Mouse (Mus musculus) C2C12 (cell line): ENCODE results near the gene Cul9. TPM values are rescaled to one million over a fixed set of nuclear protein-coding genes. Genes with fewer than 3 reads are reported as not detected.

Source experiments
- H3K27me3 ChIP-seq: one replicate; pipeline ENCODE4 v1.6.1; 2011; ENCODE audit not compliant: control insufficient read depth, insufficient read depth, insufficient read length
- H3K36me3 ChIP-seq: one replicate; pipeline ENCODE4 v1.6.1; 2011; ENCODE audit not compliant: control insufficient read depth, insufficient read depth
- H3K4me3 ChIP-seq: one replicate; pipeline ENCODE4 v1.5.1; 2011; ENCODE audit warnings: mild to moderate bottlenecking, control low read depth; ENCODE audit not compliant: poor library complexity, insufficient read depth, severe bottlenecking
- H3K79me2 ChIP-seq: one replicate; pipeline ENCODE4 v1.6.1; 2011; ENCODE audit not compliant: control insufficient read depth, insufficient read depth
- H3K79me3 ChIP-seq: one replicate; pipeline ENCODE4 v1.6.1; 2011; ENCODE audit warnings: low read depth, control low read depth
- H3ac ChIP-seq: one replicate; pipeline ENCODE3; 2011; ENCODE audit warnings: low read depth; ENCODE audit not compliant: control insufficient read depth, insufficient read length
- CEBPB ChIP-seq: IDR thresholded peaks from one replicate; pipeline ENCODE4 v1.6.1; 2011; ENCODE audit warnings: low read depth, mild to moderate bottlenecking, control low read depth, moderate library complexity
- CTCF ChIP-seq: IDR thresholded peaks from one replicate; pipeline ENCODE4 v1.5.1; 2011; ENCODE audit not compliant: control insufficient read depth, insufficient read depth, insufficient read length
- FOSL1 ChIP-seq: IDR thresholded peaks from one replicate; pipeline ENCODE4 v1.8.0; 2011; ENCODE audit warnings: mild to moderate bottlenecking, low read length; ENCODE audit not compliant: poor library complexity, insufficient read depth, severe bottlenecking
- MAX ChIP-seq: IDR thresholded peaks from one replicate; pipeline ENCODE4 v1.6.1; 2011; ENCODE audit warnings: mild to moderate bottlenecking, control low read depth
- MYOD1 ChIP-seq: IDR thresholded peaks from one replicate; pipeline ENCODE4 v1.6.1; 2011; ENCODE audit warnings: low read depth; ENCODE audit not compliant: control insufficient read depth, insufficient read length
- MYOG ChIP-seq: IDR thresholded peaks from one replicate; pipeline ENCODE4 v1.6.1; 2011; ENCODE audit not compliant: control insufficient read depth, insufficient read length; ENCODE audit errors: extremely low read depth
- USF1 ChIP-seq: IDR thresholded peaks from one replicate; pipeline ENCODE4 v1.6.1; 2011; ENCODE audit warnings: low read depth, mild to moderate bottlenecking, control low read depth, moderate library complexity
- polyA plus RNA-seq: library from polyadenylated mRNA; unstranded; fragments of >200 nt; fragmentation: generic; extraction: Trizol; gene quantifications from one replicate; pipeline ENCODE4 v1.2.1, GENCODE M21; 2012; ENCODE audit warnings: missing spikeins

Cul9 gene
- polyA plus RNA-seq, 1 experiment = 0.60 TPM

GRCm38 (mm10) chr17:46521963-46522668 lies 24.1 kb downstream of the Cul9 start:
- TF ChIP-seq MAX (no peak), CEBPB (no peak), MYOD1 (no peak), USF1 (no peak), FOSL1 (no peak), CTCF (no peak)
- Histone ChIP-seq H3K79me2 (no peaks in the 10 kb centered on the region), H3ac (no peak overlapping the region), H3K4me3 (no peak overlapping the region), H3K79me3 (no peaks in the 10 kb centered on the region), H3K36me3 (no peaks in the 10 kb centered on the region), H3K27me3 (peaks cover 37% of the 10 kb centered on the region)

- Histone ChIP-seq H3K79me3 (no peaks in the 10 kb centered on the region), H3K79me2 (no peaks in the 10 kb centered on the region), H3K36me3 (no peaks in the 10 kb centered on the region), H3K4me3 (no peak overlapping the region), H3ac (no peak overlapping the region), H3K27me3 (peaks cover 37% of the 10 kb centered on the region)
- TF ChIP-seq USF1 = no peak
- TF ChIP-seq MYOD1 = no peak
- TF ChIP-seq FOSL1 = no peak
- TF ChIP-seq CEBPB = no peak
- no peak for TF ChIP-seq MYOG
- no peak for TF ChIP-seq CTCF
- no peak for TF ChIP-seq MAX
Observed at GRCm38 (mm10) chr17:46521174-46521573, 25.0 kb downstream of the Cul9 start.

GRCm38 (mm10) chr17:46520385-46520979 lies 25.7 kb downstream of the Cul9 start:
- Histone ChIP-seq H3K79me3 (no peaks in the 10 kb centered on the region), H3K79me2 (no peaks in the 10 kb centered on the region), H3K27me3 (peaks cover 37% of the 10 kb centered on the region), H3K4me3 (no peak overlapping the region), H3ac (no peak overlapping the region), H3K36me3 (no peaks in the 10 kb centered on the region)
- TF ChIP-seq MYOD1 = no peak
- no peak for TF ChIP-seq FOSL1
- TF ChIP-seq CEBPB = no peak
- no peak for TF ChIP-seq CTCF
- no peak for TF ChIP-seq MYOG
- no peak for TF ChIP-seq USF1
- TF ChIP-seq MAX = no peak

GRCm38 (mm10) chr17:46519971-46520370 lies 26.2 kb downstream of the Cul9 start:
- H3K79me2 ChIP-seq = no peaks in the 10 kb centered on the region
- H3ac ChIP-seq = no peak overlapping the region
- H3K27me3 ChIP-seq = peaks cover 37% of the 10 kb centered on the region
- H3K4me3 ChIP-seq = no peak overlapping the region
- H3K36me3 ChIP-seq = no peaks in the 10 kb centered on the region
- TF ChIP-seq USF1 (no peak), MYOG (no peak), FOSL1 (no peak), MYOD1 (no peak), CEBPB (no peak), CTCF (no peak), MAX (no peak)
- H3K79me3 ChIP-seq = no peaks in the 10 kb centered on the region

GRCm38 (mm10) chr17:46513329-46513728 lies 32.9 kb downstream of the Cul9 start:
- H3K4me3 ChIP-seq = no peak overlapping the region
- no peaks in the 10 kb centered on the region for H3K36me3 ChIP-seq
- TF ChIP-seq CEBPB (no peak), MAX (no peak), MYOG (no peak), MYOD1 (no peak), CTCF (no peak), USF1 (no peak), FOSL1 (no peak)
- no peak overlapping the region for H3ac ChIP-seq
- no peaks in the 10 kb centered on the region for H3K79me2 ChIP-seq
- no peaks in the 10 kb centered on the region for H3K27me3 ChIP-seq
- H3K79me3 ChIP-seq = no peaks in the 10 kb centered on the region

- Histone ChIP-seq H3ac (no peak overlapping the region), H3K79me2 (no peaks in the 10 kb centered on the region), H3K36me3 (no peaks in the 10 kb centered on the region), H3K4me3 (no peak overlapping the region), H3K27me3 (no peaks in the 10 kb centered on the region), H3K79me3 (no peaks in the 10 kb centered on the region)
- TF ChIP-seq FOSL1 = no peak
- no peak for TF ChIP-seq MYOD1
- TF ChIP-seq CTCF = peak; percentile 51
Observed at GRCm38 (mm10) chr17:46511059-46511710, 35.0 kb downstream of the Cul9 start.
